Mouse (Mus musculus) skeletal muscle tissue, adult 2 months (tissue): ENCODE measurements around the gene Ppp1r12b.

ENCODE experiments used
- DNase-seq: peaks from one replicate; pipeline ENCODE4 v3.0.0-alpha.2; 2012; ENCODE audit warnings: low read depth, low spot score

Gene Ppp1r12b

GRCm38 (mm10) chr1:134940863-134941262, 14.9 kb downstream of the Ppp1r12b start:
- no peak for DNase-seq

- no peak for DNase-seq
Observed at GRCm38 (mm10) chr1:134938233-134938632, 17.5 kb downstream of the Ppp1r12b start.

- peak; percentile 46 for DNase-seq
Observed at GRCm38 (mm10) chr1:134936335-134936734, 19.4 kb downstream of the Ppp1r12b start.

- DNase-seq: peak; percentile 79
Observed at GRCm38 (mm10) chr1:134932431-134932830, 23.3 kb downstream of the Ppp1r12b start.

GRCm38 (mm10) chr1:134919010-134919409, 36.7 kb downstream of the Ppp1r12b start:
- DNase-seq: peak; percentile 89

GRCm38 (mm10) chr1:134915421-134915820, 40.3 kb downstream of the Ppp1r12b start:
- peak; percentile 64 for DNase-seq

- peak; percentile 86 for DNase-seq
Observed at GRCm38 (mm10) chr1:134913535-134913934, 42.2 kb downstream of the Ppp1r12b start.

- DNase-seq: peak; percentile 91
Observed at GRCm38 (mm10) chr1:134911892-134912291, 43.9 kb downstream of the Ppp1r12b start.

- DNase-seq: peak; percentile 77
Observed at GRCm38 (mm10) chr1:134910037-134910436, 45.7 kb downstream of the Ppp1r12b start.

GRCm38 (mm10) chr1:134909442-134909841, 46.3 kb downstream of the Ppp1r12b start:
- peak; percentile 89 for DNase-seq

GRCm38 (mm10) chr1:134902051-134902619, 53.6 kb downstream of the Ppp1r12b start:
- no peak for DNase-seq

GRCm38 (mm10) chr1:134896008-134896407, 59.7 kb downstream of the Ppp1r12b start:
- DNase-seq: peak; percentile 61

GRCm38 (mm10) chr1:134894803-134895202, 60.9 kb downstream of the Ppp1r12b start:
- peak; percentile 62 for DNase-seq

- peak; percentile 94 for DNase-seq
Observed at GRCm38 (mm10) chr1:134891916-134892315, 63.8 kb downstream of the Ppp1r12b start.

GRCm38 (mm10) chr1:134889629-134890028, 66.1 kb downstream of the Ppp1r12b start:
- no peak for DNase-seq

GRCm38 (mm10) chr1:134875800-134876199, 79.9 kb downstream of the Ppp1r12b start:
- no peak for DNase-seq

GRCm38 (mm10) chr1:134872678-134873077, 83.1 kb downstream of the Ppp1r12b start:
- no peak for DNase-seq

- DNase-seq: no peak
Observed at GRCm38 (mm10) chr1:134866426-134866825, 89.3 kb downstream of the Ppp1r12b start.

- no peak for DNase-seq
Observed at GRCm38 (mm10) chr1:134865552-134865951, 90.2 kb downstream of the Ppp1r12b start.

- DNase-seq: no peak
Observed at GRCm38 (mm10) chr1:134860538-134860937, 95.2 kb downstream of the Ppp1r12b start.

- DNase-seq: peak; percentile 95
Observed at GRCm38 (mm10) chr1:134858344-134859053, 97.2 kb downstream of the Ppp1r12b start.

GRCm38 (mm10) chr1:134854325-134854982, 101.3 kb downstream of the Ppp1r12b start:
- peak; percentile 36 for DNase-seq

- DNase-seq: no peak
Observed at GRCm38 (mm10) chr1:134852797-134853196, 102.9 kb downstream of the Ppp1r12b start.
